Mouse (Mus musculus) Patski (cell line): Measurements from ENCODE around the gene Tmem178. TPM values are rescaled to one million over a fixed set of nuclear protein-coding genes. Genes with fewer than 3 reads are reported as not detected.
A peak's percentile ranks its signal among the peaks of the same experiment; 100 is the strongest.
"Not testable (repeated sequence)": the region's sequence is repeated elsewhere in the genome, so short reads cannot be mapped to it uniquely, and the experiment has no call there.

ENCODE experiments used
- ATAC-seq: fragments of 100-300 bp; one replicate; pipeline ENCODE4 v1.8.0; 2021
- CTCF ChIA-PET: fragments of 350-600 bp; sonication (Branson Sonifier 250); formaldehyde crosslinking; loops from one replicate; lab custom pipeline; 2022; ENCODE audit warnings: inconsistent platforms; lab: Charles Lee
- POLR2A ChIA-PET: fragments of 350-600 bp; sonication (Branson Sonifier 250); formaldehyde crosslinking; loops from one replicate; lab custom pipeline; 2022; ENCODE audit warnings: antibody characterized with exemption, inconsistent platforms; lab: Charles Lee
- DNase-seq: peaks from one replicate; pipeline ENCODE4 v3.0.0-alpha.2; 2011; ENCODE audit warnings: low read depth, low spot score
- H3K27me3 ChIP-seq: fragments of 371-371 bp; one replicate; pipeline ENCODE4 v1.5.1; 2021
- CTCF ChIP-seq: fragments of 100-300 bp; IDR thresholded peaks from one replicate; pipeline ENCODE4 v1.5.1; 2021
- in situ Hi-C: fragments of 300-500 bp; cut with MboI; formaldehyde crosslinking; loops from 3 replicates; pipeline ENCODE4 v1.11.1; 2018; ENCODE audit warnings: low pct_unique_long_range_greater_than_20kb, mixed read lengths
- polyA plus RNA-seq: library from polyadenylated mRNA; unstranded; gene quantifications from one replicate; pipeline ENCODE4 v1.2.3, GENCODE M21; 2021

Tmem178 gene
- polyA plus RNA-seq, 1 experiment from 2014 or later: 13.4 TPM

- ChIA-PET CTCF (no interaction called here), POLR2A (no interaction called here)
- ATAC-seq (peak; percentile 7), DNase-seq (no peak)
- in situ Hi-C loops: no loop called here
- no peak for TF ChIP-seq CTCF
- no peaks in the 10 kb centered on the region for H3K27me3 ChIP-seq
These were observed 450 bp upstream of the Tmem178 start for GRCm38 (mm10) chr17:80943835-80944529.

GRCm38 (mm10) chr17:80945510-80945909, 1.1 kb downstream of the Tmem178 start:
- DNase-seq, CTCF ChIA-PET, POLR2A ChIA-PET, H3K27me3 ChIP-seq, ATAC-seq, in situ Hi-C loops: not testable (repeated sequence)

- ChIA-PET POLR2A (no interaction called here), CTCF (interaction anchor here (1.1 kb wide), 1 partner anchor 9 kb away, joined by 3 read pairs; no protein-coding TSS in a partner anchor)
- DNase-seq (no peak), ATAC-seq (no peak)
- in situ Hi-C loops: no loop called here
- no peaks in the 10 kb centered on the region for H3K27me3 ChIP-seq
- TF ChIP-seq CTCF: no peak
These were observed 1.9 kb downstream of the Tmem178 start for GRCm38 (mm10) chr17:80946091-80946885.

- in situ Hi-C loops: no loop called here
- no peak for TF ChIP-seq CTCF
- no peaks in the 10 kb centered on the region for H3K27me3 ChIP-seq
- DNase-seq (no peak), ATAC-seq (no peak)
- CTCF ChIA-PET: interaction anchor here (1.1 kb wide), 1 partner anchor 8 kb away, joined by 3 read pairs; no protein-coding TSS in a partner anchor
- POLR2A ChIA-PET: no interaction called here
These were observed 2.9 kb downstream of the Tmem178 start for GRCm38 (mm10) chr17:80947075-80947960.

GRCm38 (mm10) chr17:80949382-80949781, 5.0 kb downstream of the Tmem178 start:
- DNase-seq (no peak), ATAC-seq (no peak)
- POLR2A ChIA-PET: no interaction called here
- H3K27me3 ChIP-seq: no peaks in the 10 kb centered on the region
- TF ChIP-seq CTCF: no peak
- CTCF ChIA-PET: interaction anchor here (1.1 to 1.9 kb wide), 3 partner anchors 10 to 33 kb away, joined by 3 to 5 read pairs (median 5); no protein-coding TSS in a partner anchor
- in situ Hi-C loops: no loop called here

GRCm38 (mm10) chr17:80949895-80950294, 5.5 kb downstream of the Tmem178 start:
- ATAC-seq: no peak
- in situ Hi-C loops: no loop called here
- no peak for TF ChIP-seq CTCF
- H3K27me3 ChIP-seq: no peaks in the 10 kb centered on the region
- ChIA-PET POLR2A (no interaction called here), CTCF (interaction anchor here (1.1 to 1.9 kb wide), 4 partner anchors 10 to 32 kb away, joined by 3 to 5 read pairs (median 4); no protein-coding TSS in a partner anchor)
- DNase-seq: no peak

- H3K27me3 ChIP-seq: no peaks in the 10 kb centered on the region
- ChIA-PET CTCF (interaction anchor here (1.6 kb wide), 1 partner anchor 18 kb away, joined by 5 read pairs; no protein-coding TSS in a partner anchor), POLR2A (no interaction called here)
- DNase-seq (no peak), ATAC-seq (no peak)
- in situ Hi-C loops: no loop called here
- no peak for TF ChIP-seq CTCF
These were observed 7.9 kb downstream of the Tmem178 start for GRCm38 (mm10) chr17:80952305-80952704.

- ATAC-seq: no peak
- H3K27me3 ChIP-seq: no peaks in the 10 kb centered on the region
- in situ Hi-C loops: no loop called here
- POLR2A ChIA-PET: no interaction called here
- no peak for DNase-seq
- TF ChIP-seq CTCF: no peak
- CTCF ChIA-PET: interaction anchor here (1.0 to 2.8 kb wide), 3 partner anchors 9 to 11 kb away, joined by 3 to 6 read pairs (median 3); no protein-coding TSS in a partner anchor
These were observed 11.0 kb downstream of the Tmem178 start for GRCm38 (mm10) chr17:80955415-80955814.

GRCm38 (mm10) chr17:80955998-80956811, 11.8 kb downstream of the Tmem178 start:
- in situ Hi-C loops: no loop called here
- ChIA-PET CTCF (interaction anchor here (1.0 to 2.8 kb wide), 3 partner anchors 8 to 10 kb away, joined by 3 to 6 read pairs (median 3); no protein-coding TSS in a partner anchor), POLR2A (interaction anchor here (0.7 kb wide), 1 partner anchor 16 kb away, joined by 3 read pairs; no protein-coding TSS in a partner anchor)
- TF ChIP-seq CTCF: no peak
- H3K27me3 ChIP-seq: no peaks in the 10 kb centered on the region
- DNase-seq (no peak), ATAC-seq (no peak)
